Mouse (Mus musculus): ENCODE data around the gene Akap13. TPM values are rescaled to one million over a fixed set of nuclear protein-coding genes. Genes with fewer than 3 reads are reported as not detected.

Gene Akap13
- total and polyA plus RNA-seq, 2 experiments from 2014 or later, result 13.8 to 26.1 TPM

DNA sequence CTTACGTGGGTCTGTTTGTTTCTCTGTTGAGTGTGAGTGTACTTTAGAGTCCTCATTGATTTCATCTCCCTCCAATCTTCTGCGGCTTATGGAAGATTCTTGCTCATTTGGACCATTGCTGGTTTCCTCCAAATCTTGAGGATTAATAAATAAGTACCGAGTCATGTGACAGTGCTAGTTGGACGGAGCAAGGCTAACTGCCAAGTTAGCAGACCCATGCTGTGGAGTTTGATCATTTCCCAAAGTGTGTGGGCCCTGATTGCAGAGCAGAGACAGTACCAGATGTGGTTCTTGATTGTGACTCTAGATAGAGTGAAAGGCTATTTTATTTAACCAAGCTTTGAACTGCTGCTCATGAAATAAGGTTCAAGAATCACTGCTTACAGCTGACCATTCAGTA, 73.4 kb downstream of the Akap13 start:
- WGBS, result 68% methylated on average over 4 of the region's 4 CpGs
- no peaks in the 10 kb centered on the region for H3K4me1 ChIP-seq (ENCODE audit: insufficient read depth, low read length)
- H3K27ac ChIP-seq, result no peak overlapping the region
- ATAC-seq (no peak), DNase-seq (ENCODE audit: low spot score) (no peak)
- no peak for TF ChIP-seq CTCF (IDR thresholded peaks at IDR 0.05; ENCODE audit: low read depth)
- no peak overlapping the region for H3K9ac ChIP-seq (replicated peaks; ENCODE audit: low read length)
- H3K27me3 ChIP-seq (ENCODE audit: insufficient read depth, low read length), result no peaks in the 10 kb centered on the region
- no peak overlapping the region for H3K4me3 ChIP-seq (ENCODE audit: low read length)
- H3K9me3 ChIP-seq (ENCODE audit: low read length), result no peaks in the 10 kb centered on the region
- no peak overlapping the region for H3K4me2 ChIP-seq (ENCODE audit: low read depth, low read length)
- H3K36me3 ChIP-seq (ENCODE audit: insufficient read depth, low read length), result no peaks in the 10 kb centered on the region

DNA sequence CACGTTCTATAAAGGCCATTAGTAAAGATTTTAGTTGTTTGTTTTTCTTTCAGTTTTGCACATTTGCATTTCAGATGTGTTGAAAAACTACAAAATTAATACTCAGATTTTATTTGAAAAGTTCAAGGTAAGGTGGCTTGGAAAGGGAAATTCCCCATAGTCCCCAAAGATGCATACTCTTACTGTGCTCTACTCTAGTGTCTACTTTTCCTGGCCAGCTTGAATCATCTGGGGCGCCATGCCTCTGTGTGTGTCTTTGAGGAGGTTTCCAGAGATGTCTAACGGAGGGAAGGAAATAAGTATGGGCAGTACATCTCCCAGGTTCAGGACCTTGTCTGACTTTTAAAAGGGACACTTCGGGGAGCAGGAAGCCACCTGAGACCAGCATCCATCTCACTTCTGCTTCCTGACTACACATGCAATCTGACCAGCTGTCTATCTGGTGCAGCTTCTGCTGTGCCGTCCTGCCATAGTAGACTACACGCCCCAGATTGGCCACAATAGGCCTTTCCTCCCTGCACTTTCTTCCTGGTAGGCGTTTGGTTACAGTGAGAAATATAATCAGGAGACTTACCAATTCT, 74.6 kb downstream of the Akap13 start:
- no peak for DNase-seq (ENCODE audit: low spot score)
- Histone ChIP-seq H3K27ac (no peak overlapping the region), H3K4me2 (ENCODE audit: low read depth, low read length) (no peak overlapping the region), H3K9ac (replicated peaks; ENCODE audit: low read length) (no peak overlapping the region), H3K9me3 (ENCODE audit: low read length) (no peaks in the 10 kb centered on the region), H3K36me3 (ENCODE audit: insufficient read depth, low read length) (no peaks in the 10 kb centered on the region), H3K4me3 (ENCODE audit: low read length) (no peak overlapping the region), H3K27me3 (ENCODE audit: insufficient read depth, low read length) (no peaks in the 10 kb centered on the region), H3K4me1 (ENCODE audit: insufficient read depth, low read length) (no peaks in the 10 kb centered on the region)
- no peak for TF ChIP-seq CTCF (IDR thresholded peaks at IDR 0.05; ENCODE audit: low read depth)
- no peak for ATAC-seq
- whole genome bisulfite sequencing, result 87% methylated on average over 7 of the region's 7 CpGs

DNA sequence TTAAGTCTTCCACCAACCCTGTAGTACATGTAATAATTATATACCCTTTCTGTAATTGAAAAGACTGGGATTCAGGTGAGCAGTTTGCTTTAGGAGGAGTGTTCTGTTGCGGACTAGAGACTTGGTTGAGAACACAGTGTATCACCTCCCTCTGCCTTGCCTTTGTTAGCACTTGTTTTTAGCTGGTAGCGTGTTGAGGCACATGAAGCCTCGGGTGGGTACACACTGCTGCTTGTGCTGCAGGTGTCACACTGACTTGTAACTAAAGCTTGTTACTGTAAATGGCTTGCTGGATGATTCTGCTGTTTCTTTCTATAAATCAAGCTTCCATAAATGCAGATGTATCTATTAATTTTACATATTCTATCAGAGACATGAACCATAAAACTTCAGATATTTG, 75.3 kb downstream of the Akap13 start:
- H3K27ac ChIP-seq, result no peak overlapping the region
- WGBS, result 83% methylated on average over 3 of the region's 3 CpGs
- no peak for DNase-seq (ENCODE audit: low spot score)
- no peak for ATAC-seq
- H3K36me3 ChIP-seq (ENCODE audit: insufficient read depth, low read length), result no peaks in the 10 kb centered on the region
- H3K9ac ChIP-seq (replicated peaks; ENCODE audit: low read length), result no peak overlapping the region
- no peak overlapping the region for H3K4me2 ChIP-seq (ENCODE audit: low read depth, low read length)
- H3K27me3 ChIP-seq (ENCODE audit: insufficient read depth, low read length), result no peaks in the 10 kb centered on the region
- TF ChIP-seq CTCF (IDR thresholded peaks at IDR 0.05; ENCODE audit: low read depth), result no peak
- no peaks in the 10 kb centered on the region for H3K4me1 ChIP-seq (ENCODE audit: insufficient read depth, low read length)
- no peak overlapping the region for H3K4me3 ChIP-seq (ENCODE audit: low read length)
- no peaks in the 10 kb centered on the region for H3K9me3 ChIP-seq (ENCODE audit: low read length)

DNA sequence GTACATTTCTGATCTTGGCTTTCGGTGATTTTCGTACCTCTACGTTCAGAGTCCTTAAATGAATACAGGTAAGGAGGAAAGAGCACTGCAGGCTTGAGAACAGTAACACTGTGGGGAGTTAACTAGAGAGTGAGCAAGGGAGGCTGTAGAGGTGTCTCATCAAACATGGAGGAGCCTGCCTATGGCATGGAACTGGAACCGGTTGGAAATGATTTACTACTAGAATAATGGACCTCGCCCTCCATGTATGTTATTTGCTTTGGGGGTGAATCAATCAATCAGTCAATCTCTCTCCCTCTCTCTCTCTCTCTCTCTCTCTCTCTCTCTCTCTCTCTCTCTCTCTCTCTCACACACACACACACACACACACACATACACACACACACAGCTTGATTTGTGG, 77.7 kb downstream of the Akap13 start:
- DNase-seq (ENCODE audit: low spot score) (no peak), ATAC-seq (no peak)
- no peak for TF ChIP-seq CTCF (IDR thresholded peaks at IDR 0.05; ENCODE audit: low read depth)
- 93% methylated on average over 5 of the region's 5 CpGs for WGBS
- H3K27me3 ChIP-seq (ENCODE audit: insufficient read depth, low read length), result no peaks in the 10 kb centered on the region
- H3K9ac ChIP-seq (replicated peaks; ENCODE audit: low read length), result no peak overlapping the region
- no peaks in the 10 kb centered on the region for H3K36me3 ChIP-seq (ENCODE audit: insufficient read depth, low read length)
- no peaks in the 10 kb centered on the region for H3K9me3 ChIP-seq (ENCODE audit: low read length)
- no peak overlapping the region for H3K4me3 ChIP-seq (ENCODE audit: low read length)
- H3K27ac ChIP-seq, result no peak overlapping the region
- no peaks in the 10 kb centered on the region for H3K4me1 ChIP-seq (ENCODE audit: insufficient read depth, low read length)
- H3K4me2 ChIP-seq (ENCODE audit: low read depth, low read length), result no peak overlapping the region

DNA sequence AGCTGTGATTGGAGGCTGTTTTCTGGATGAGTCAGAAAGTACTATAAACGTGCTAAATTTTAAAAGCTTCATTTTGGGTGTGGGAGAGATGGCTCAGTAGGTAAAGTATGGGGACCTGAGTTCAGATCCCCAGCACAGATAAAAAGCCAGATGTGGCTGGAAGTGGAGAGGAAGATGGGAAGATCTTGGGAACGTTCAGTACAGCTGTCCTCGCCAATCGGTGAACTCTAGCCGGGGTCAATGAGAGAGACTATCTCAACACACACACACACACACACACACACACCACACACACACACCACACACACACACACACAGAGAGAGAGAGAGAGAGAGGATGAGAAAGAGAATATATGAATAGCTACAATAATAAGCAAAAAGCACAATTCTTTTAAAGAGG, 81.0 kb downstream of the Akap13 start:
- no peaks in the 10 kb centered on the region for H3K9me3 ChIP-seq (ENCODE audit: low read length)
- no peaks in the 10 kb centered on the region for H3K27me3 ChIP-seq (ENCODE audit: insufficient read depth, low read length)
- H3K9ac ChIP-seq (replicated peaks; ENCODE audit: low read length), result no peak overlapping the region
- DNase-seq (ENCODE audit: low spot score) (no peak), ATAC-seq (no peak)
- no peak overlapping the region for H3K4me2 ChIP-seq (ENCODE audit: low read depth, low read length)
- WGBS, result 88% methylated on average over 5 of the region's 5 CpGs
- TF ChIP-seq CTCF (IDR thresholded peaks at IDR 0.05; ENCODE audit: low read depth), result no peak
- no peak overlapping the region for H3K4me3 ChIP-seq (ENCODE audit: low read length)
- H3K27ac ChIP-seq, result no peak overlapping the region
- H3K4me1 ChIP-seq (ENCODE audit: insufficient read depth, low read length), result no peaks in the 10 kb centered on the region
- H3K36me3 ChIP-seq (ENCODE audit: insufficient read depth, low read length), result no peaks in the 10 kb centered on the region

DNA sequence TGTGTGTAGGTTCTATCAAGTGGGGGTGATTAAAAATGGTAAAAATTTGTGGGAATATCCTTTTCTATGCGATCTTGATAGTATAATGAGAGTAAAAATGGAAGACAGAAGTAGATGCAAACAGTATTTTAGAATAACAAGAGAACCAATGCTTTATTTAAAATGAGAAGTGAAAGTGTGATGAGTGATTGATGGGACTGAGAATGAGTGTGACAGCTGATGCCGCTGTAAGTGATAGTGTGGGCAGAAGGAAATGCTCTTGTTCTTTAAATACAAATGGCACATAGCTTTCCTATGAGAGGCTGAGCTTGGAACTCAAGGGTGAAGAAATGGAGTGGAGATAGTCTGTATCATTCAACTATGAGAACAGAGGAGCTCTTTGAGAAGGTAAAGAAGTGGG, 82.2 kb downstream of the Akap13 start:
- Histone ChIP-seq H3K36me3 (ENCODE audit: insufficient read depth, low read length) (no peaks in the 10 kb centered on the region), H3K27me3 (ENCODE audit: insufficient read depth, low read length) (no peaks in the 10 kb centered on the region), H3K4me1 (ENCODE audit: insufficient read depth, low read length) (no peaks in the 10 kb centered on the region), H3K4me2 (ENCODE audit: low read depth, low read length) (no peak overlapping the region), H3K27ac (no peak overlapping the region), H3K9ac (replicated peaks; ENCODE audit: low read length) (no peak overlapping the region), H3K9me3 (ENCODE audit: low read length) (no peaks in the 10 kb centered on the region), H3K4me3 (ENCODE audit: low read length) (no peak overlapping the region)
- no peak for TF ChIP-seq CTCF (IDR thresholded peaks at IDR 0.05; ENCODE audit: low read depth)
- ATAC-seq (no peak), DNase-seq (ENCODE audit: low spot score) (no peak)
- WGBS, result 96% methylated on average over 2 of the region's 2 CpGs

DNA sequence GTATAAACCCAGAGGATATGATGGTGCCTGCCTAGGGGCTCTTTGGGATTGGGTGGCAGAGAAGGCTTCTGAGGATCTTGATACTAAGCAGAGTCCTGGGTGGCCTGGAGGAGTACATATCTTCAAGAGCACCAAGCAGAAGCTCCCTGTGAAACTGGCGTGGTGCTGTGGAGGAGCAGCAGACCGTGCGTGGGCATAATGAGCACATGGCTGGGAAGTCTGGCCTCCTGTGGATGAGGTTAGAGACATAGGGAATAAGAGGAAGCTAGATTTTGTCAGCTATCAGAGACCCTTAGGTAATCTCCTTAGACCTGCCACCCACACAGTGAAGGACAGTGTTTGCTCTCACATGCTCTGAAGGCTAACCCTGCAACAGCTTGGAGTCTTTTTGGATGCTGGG, 83.2 kb downstream of the Akap13 start:
- ATAC-seq (no peak), DNase-seq (ENCODE audit: low spot score) (no peak)
- Histone ChIP-seq H3K4me2 (ENCODE audit: low read depth, low read length) (no peak overlapping the region), H3K4me1 (ENCODE audit: insufficient read depth, low read length) (no peaks in the 10 kb centered on the region), H3K27ac (no peak overlapping the region), H3K4me3 (ENCODE audit: low read length) (no peak overlapping the region), H3K36me3 (ENCODE audit: insufficient read depth, low read length) (no peaks in the 10 kb centered on the region), H3K9me3 (ENCODE audit: low read length) (no peaks in the 10 kb centered on the region), H3K9ac (replicated peaks; ENCODE audit: low read length) (no peak overlapping the region), H3K27me3 (ENCODE audit: insufficient read depth, low read length) (no peaks in the 10 kb centered on the region)
- TF ChIP-seq CTCF (IDR thresholded peaks at IDR 0.05; ENCODE audit: low read depth), result no peak
- WGBS, result 76% methylated on average over 3 of the region's 3 CpGs
